Mouse (Mus musculus) megakaryocyte progenitor cell, adult 5-6 weeks (primary cell): ENCODE measurements around the gene Anp32a. TPM values are rescaled to one million over a fixed set of nuclear protein-coding genes. Genes with fewer than 3 reads are reported as not detected.

ENCODE experiments used
- ATAC-seq: replicated peaks from 2 replicates; pipeline ENCODE4 v1.8.0; 2016; ENCODE audit warnings: mild to moderate bottlenecking, moderate TSS enrichment, inconsistent platforms; ENCODE audit not compliant: poor library complexity
- total RNA-seq, 2 experiments: library from RNA; stranded (forward) in 1 of 2; stranded (reverse) in 1 of 2; fragments of 157-497, 149-512 nt in 1 of 2; fragments of 200-1000 nt in 1 of 2; gene quantifications; 2 replicates each; pipeline versions ENCODE4 v1.2.3 to v1.2.4; 2015 to 2017

The Anp32a gene
- total RNA-seq, 2 experiments from 2014 or later = 308 to 646 TPM

DNA sequence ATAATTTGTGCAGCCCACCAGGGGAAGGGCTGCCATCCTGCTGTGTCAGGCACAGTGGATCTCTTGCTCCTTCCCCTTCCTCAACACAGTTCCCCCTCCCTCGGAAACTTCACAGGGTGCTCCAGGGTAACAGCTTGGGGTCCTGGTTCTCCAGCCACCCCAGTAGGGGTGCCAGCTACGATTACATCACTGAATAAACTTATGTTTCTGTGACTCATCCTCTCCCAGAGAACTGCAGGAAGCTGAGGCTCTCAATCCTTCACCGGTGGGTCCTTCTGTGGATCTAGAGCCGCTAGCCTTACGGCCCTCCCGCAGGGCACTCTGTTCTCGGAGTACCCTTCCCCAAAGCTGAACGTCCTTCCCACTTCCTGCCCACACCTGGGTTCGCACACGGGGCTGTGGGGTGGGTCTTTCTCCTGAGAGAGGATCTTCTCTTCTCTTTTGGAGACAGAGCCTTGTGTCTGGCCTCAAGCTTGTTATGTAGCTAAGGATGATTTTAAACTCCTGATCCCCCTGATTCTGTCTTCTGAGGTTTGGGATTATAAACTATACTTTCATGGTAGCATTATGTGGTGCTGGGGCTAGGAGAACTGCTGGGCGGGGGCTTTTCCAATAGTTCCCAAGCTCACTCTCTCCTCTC lies 59.6 kb downstream of the Anp32a start:
- ATAC-seq = no peak

DNA sequence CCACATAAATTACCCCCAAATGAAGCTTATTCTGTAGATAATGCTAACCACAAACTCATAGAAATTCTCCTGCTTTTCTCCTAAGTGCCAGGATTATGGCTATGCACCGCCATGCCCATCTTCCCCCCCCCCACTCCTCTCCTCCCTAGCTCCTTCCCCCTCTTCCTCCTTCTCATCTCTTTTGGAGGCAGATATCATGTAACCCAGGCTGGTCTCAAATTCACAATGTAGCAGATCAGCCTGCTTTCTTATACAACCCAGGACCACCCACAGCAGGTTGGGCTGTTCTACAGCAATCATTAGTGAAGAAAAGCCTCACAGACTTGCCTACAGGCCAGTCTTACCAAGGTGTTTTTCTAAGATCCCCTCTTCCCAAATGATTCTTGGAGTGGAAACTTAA lies 60.5 kb downstream of the Anp32a start:
- no peak for ATAC-seq

DNA sequence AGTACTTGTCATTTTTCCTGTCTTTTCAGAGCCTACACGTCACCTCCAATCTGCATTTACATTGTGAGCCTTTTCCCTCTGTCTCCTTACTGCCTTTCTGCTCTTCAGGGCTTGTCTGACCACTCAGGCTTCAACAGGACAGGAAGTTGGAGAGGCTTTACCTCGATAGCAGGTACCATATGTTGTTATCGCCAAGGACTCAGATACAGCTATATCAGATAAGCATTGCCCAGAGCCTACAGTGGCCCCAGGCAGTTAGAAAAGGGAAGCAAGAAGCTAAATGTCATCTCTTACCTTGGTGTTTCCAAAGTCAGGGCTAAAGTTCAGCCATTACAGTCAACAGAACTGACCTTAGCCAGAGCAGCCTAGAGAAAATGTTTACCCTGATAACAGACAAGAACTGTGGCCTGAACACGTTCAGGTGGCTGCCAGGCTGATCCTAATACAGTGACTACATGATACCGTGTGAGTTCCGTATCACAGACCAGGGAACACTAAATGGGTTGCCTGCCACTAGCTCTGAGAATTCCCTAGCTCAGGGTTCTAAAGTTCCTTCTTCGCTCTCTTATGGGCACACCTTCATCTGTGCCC lies 65.4 kb downstream of the Anp32a start:
- no peak for ATAC-seq

DNA sequence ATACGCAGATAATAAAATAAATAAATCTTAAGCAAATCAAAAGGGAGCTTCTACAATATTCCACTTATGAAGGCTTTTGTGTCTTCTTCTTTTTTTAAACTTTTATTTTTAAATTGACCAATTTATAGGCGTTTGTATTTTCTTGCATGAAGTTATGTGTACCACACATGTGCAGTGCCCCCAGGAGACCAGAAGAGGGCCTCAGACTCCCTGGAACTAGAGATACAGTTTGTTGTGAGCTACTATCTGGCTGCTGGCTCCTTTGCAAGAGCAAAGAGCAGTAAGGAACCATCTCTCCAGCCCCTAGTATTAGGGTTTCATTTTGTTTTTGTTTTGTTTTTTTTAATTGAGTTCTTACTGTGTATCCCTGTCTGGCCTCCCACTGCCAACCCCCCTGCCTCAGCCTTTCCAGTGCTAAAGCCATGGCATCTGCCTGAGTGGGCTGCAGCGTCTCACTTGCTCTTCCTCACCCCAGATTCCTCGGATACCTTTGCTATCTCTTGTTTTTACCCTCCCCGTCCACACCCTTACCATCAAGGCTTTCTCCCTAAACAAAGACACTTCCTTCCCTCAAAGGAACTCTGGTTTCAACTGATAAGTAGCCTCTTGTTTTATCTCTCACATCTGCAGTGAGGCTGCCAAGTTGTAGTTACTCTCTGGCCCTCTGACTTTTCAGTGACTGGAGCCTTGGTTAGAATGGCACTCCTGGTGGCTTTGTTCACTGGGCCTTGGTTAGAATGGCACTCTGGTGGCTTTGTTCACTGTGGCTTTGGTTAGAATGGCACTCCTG lies 66.5 kb downstream of the Anp32a start:
- ATAC-seq = peak; percentile 84

DNA sequence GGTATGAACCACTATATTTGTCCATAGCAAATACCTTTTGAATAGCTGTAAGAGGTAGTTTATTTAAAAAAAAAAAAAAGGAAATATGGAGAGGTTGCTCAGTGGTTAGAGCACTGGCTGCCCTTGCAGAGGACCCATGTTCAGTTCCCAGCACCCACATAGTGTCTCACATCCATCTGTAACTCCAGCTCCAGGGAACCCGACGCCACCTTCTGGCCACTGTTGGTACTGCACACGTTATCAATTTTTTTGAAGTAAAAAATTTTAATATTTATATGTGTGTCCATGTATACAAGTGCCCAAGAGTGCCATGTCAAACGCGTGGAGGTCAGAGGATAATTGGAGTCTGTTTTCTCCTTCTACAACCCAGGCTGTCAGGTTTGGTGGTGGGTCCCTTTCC lies 77.6 kb downstream of the Anp32a start:
- ATAC-seq = no peak

DNA sequence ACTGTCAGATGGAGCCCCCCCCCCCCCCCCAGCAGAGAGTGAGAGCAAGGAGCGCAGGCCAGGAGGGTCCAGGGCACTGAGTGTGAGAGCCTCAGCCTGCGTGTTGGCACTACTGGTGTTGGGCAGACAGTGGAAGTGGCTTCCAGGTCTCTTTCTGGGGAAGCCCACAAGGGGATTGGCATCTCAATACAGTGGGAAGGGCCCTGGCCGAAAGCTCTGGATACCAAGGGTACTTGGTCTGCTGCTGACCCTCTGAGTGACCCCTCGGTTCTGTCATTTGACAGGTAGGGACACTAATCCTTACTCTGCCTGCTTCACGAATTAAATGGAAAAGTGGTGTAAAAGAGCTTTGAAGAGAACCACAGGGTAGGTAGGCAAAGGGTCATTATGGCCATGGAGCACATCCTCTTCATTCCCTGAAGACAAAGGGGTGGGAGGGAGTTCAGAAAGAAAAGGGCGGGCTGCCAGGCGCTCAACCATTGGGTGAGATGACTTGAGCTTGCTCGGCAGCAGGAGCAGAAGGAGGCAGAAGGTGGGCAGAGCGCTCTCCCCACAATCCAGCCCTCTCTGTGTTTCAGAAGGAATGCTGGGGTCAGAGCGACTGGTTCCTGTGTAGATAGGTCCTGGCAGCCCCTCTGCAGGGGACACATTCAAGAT lies 79.3 kb downstream of the Anp32a start:
- peak; percentile 1; the same call in 1 of the 2 replicates for ATAC-seq

DNA sequence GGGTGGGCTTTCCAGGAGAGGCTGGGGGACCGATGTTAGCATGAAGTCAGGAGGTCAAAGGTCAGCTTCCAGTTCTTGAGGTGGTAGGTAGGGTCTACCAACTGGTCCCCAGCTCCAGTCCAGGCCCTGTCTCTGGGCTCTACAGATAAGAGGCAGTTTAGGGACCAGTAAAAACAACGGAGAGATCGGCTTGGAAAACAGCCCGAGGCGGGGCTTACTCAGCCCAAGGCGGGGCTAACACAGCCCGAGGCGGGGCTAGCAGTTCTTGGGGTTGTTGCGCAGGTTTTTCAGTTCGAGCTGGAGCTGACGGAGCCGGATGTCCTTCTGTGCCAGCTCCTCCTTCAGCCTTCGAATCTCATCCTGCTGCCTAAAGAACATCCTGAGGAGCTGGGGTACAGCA lies 79.9 kb downstream of the Anp32a start:
- peak; percentile 91 for ATAC-seq

DNA sequence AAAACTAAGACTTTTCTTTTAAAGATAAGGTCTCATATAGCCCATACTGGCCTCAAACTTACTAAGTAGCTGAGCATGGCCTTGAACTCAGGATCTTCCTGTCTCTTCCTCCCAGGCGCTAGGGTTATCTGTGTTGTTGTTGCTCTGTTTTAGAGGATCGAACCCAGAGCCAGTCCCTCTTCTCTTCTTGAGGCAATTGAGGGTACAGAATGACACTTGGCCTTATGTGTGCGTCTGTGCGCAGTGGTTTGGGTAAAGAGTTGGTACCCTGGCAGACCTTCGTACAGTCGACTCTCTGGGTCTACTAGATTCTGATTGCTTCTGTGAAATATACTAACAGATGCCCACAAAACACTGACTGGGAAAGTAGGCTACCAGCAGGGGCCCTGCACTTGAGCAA lies 80.8 kb downstream of the Anp32a start:
- no peak for ATAC-seq

DNA sequence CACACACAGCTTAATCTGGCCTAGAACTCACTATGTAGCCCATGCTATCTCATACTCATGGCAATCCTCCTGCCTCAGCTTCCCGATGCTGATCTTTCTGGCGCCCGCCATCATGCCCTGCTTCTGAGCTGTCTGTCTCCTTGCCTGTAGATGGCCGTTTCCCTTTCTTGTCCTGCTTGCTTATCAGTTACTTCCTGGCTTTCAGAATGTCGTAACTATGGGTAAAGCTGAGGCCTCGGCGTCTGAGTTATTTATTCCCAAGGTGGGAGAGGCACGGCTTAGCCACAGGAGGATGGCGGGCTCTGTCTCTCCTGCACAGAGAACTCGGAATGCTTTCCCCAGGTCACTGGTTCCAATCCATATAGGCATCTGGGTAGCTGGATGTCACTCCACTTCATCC lies 81.8 kb downstream of the Anp32a start:
- ATAC-seq = no peak

DNA sequence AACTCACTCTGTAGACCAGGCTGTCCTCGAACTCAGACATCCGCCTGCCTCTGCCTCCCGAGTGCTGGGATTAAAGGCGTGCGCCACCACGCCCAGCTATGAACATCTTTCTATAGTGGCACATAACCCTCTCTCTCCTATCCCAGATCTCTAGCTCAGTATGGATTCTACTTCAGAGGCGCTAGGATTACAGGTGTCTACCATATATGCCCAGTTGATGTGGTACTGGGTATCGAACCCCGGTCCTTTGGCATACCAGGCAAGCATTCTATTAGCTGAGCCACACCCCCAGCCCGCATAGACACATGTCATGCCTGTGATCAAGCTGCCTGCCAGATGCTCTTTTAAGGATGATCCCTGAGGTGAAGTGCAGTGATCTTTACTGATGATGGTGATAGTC lies 82.8 kb downstream of the Anp32a start:
- ATAC-seq = no peak

DNA sequence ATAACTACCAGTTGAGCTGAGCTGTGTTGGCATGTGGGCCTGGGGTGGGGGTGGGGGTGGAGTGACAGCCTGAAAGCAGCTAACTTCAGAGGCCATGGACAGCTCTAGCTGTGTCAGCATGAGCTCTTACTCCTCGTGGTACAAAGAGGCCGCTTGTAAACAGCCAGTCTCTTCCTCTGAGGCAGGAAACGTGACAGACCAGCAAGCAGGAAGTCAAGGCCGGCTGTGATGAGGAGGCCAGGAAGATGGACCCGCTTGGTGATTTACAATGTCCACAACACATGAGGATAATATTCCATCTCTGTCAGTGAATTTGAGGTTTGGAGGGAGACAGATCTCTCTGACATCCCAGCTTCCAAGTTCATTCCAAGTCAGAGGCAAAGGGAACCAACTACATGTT lies 84.2 kb downstream of the Anp32a start:
- ATAC-seq = no peak

DNA sequence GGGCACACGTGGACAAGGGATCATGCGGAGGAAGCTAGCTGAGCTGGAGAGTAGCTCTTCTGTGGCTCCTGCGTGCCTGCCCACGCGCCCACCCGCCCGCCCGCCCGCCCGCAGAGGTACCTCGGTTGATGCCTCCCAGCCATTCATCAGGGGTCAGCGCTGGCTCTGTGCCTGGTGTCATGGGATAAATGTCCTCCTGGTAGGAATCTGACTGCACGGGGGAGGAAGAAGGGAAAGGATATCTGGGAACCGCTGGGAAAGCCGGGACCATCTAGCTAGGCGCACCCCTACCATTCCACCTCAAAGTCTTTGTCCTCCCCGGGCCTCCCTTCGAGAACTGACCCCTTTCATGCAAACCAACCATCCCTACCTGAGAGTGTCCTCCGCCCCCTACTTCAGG lies 84.9 kb downstream of the Anp32a start:
- no peak for ATAC-seq

DNA sequence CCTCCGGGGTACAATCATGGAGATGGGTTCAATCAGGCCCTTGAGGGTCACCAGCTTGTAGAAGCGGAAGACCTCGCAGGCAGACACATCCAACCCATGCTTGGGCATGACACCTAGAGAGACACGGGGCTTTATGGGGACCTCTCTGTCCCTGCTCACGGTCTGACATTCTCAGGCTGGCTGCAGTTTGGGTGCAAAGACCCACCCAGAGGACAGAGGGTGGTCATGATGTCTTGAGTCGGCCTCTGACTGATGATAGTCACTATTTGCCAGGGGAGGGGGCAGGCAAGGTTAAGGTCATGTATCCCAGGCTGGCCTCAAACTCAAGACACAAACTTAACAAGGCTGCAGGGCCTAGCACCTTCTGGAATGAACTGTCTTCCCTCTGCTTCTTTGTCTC lies 85.4 kb downstream of the Anp32a start:
- ATAC-seq = no peak

DNA sequence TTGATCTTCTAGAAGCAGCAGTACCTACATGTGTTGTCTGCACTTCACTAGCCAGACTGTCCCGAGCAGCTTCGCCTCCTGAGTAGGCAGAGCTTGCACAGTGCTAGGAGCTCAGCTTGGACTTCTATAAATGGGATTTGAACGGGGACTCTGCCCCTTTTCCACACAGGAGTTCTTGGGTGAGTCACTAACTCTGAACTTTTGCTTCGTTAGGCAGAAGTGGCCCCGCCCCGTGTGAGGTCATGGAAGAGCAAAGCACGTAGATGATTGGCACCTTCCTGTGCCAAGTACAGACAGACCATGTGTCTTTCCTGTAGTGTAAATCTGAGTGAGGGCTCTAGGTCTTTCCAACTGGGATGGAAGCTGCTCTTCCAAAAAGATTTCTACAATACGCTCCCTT lies 85.9 kb downstream of the Anp32a start:
- 0 out of 2 replicates have a peak, but pooled peaks have one; percentile 37 for ATAC-seq

Other genes with a start within 250 kb of the Anp32a start
- gene Glce, start 218.6 kb upstream of the Anp32a start, total RNA-seq (2015) = 17.1 and 19.7 TPM in 2 replicates
- 18.0 and 20.3 TPM in 2 replicates for gene Glce, start 218.6 kb upstream of the Anp32a start, total RNA-seq (2017)
- not detected in 2 replicates for gene Spesp1, start 59.1 kb upstream of the Anp32a start, total RNA-seq (2015)
- not detected in 2 replicates for gene Spesp1, start 59.1 kb upstream of the Anp32a start, total RNA-seq (2017)
- gene Coro2b, start 195.8 kb downstream of the Anp32a start, total RNA-seq (2015) = 0.10 and 0.30 TPM in 2 replicates
- not detected in 2 replicates for gene Coro2b, start 195.8 kb downstream of the Anp32a start, total RNA-seq (2017)